Mouse (Mus musculus): ENCODE measurements around the gene Prr14l. TPM values are rescaled to one million over a fixed set of nuclear protein-coding genes. Genes with fewer than 3 reads are reported as not detected.
"Not testable (repeated sequence)": the region's sequence is repeated elsewhere in the genome, so short reads cannot be mapped to it uniquely, and the experiment has no call there.

Gene Prr14l
- total RNA-seq, 2 experiments from 2014 or later: 53.9 to 55.0 TPM

- DNase-seq (ENCODE audit: extremely low spot score in 1 of 2, low spot score in 1 of 2): not testable (repeated sequence)
These were observed 113.2 kb downstream of the Prr14l start for GRCm38 (mm10) chr5:32740850-32741249.

DNA sequence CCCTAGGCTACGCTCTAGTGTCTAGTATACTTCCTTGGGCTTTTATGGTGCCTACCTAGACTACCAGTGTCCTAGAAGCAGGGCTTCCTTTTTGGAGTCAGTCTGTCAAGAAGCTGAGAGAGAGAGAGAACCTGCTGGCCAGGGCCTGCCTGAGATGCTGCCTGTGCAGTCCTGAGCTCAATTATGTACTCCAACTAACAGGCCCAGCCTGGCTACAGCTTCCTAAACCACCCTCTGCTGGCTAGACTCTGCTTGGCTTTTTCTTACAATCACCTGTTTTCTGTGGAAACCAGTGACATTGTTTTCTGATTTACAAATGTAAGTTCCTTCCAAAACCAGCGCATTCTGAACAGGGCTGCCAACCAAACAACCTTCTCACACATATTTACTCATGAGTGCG, 113.9 kb downstream of the Prr14l start:
- DNase-seq (ENCODE audit: extremely low spot score in 1 of 2, low spot score in 1 of 2): no peak

Other genes with a start within 250 kb of the Prr14l start
- gene Yes1, start 243.1 kb downstream of the Prr14l start, total RNA-seq (2021): 10 to 100 TPM; 13.3 to 14.8 TPM
- 10 to 100 TPM; 64.0 to 64.2 TPM for gene Pisd, start 68.6 kb downstream of the Prr14l start, total RNA-seq (2021)
- not detected for gene Gm20671, start 27.1 kb downstream of the Prr14l start, total RNA-seq (2021)
- gene Depdc5, start 9.4 kb upstream of the Prr14l start, total RNA-seq (2021): 10 to 100 TPM; 57.1 to 66.6 TPM
- 1,000 to 10,000 TPM; 1,285 to 1,312 TPM for gene Ywhah, start 164.6 kb upstream of the Prr14l start, total RNA-seq (2021)
- gene Slc5a1, start 250.0 kb upstream of the Prr14l start, total RNA-seq (2021): under 1 TPM; 0.14 to 0.20 TPM

Measured in layer of hippocampus, postnatal 25 days (tissue).